Mouse (Mus musculus): Measurements from ENCODE around the gene Tet3.

The Tet3 gene

DNA sequence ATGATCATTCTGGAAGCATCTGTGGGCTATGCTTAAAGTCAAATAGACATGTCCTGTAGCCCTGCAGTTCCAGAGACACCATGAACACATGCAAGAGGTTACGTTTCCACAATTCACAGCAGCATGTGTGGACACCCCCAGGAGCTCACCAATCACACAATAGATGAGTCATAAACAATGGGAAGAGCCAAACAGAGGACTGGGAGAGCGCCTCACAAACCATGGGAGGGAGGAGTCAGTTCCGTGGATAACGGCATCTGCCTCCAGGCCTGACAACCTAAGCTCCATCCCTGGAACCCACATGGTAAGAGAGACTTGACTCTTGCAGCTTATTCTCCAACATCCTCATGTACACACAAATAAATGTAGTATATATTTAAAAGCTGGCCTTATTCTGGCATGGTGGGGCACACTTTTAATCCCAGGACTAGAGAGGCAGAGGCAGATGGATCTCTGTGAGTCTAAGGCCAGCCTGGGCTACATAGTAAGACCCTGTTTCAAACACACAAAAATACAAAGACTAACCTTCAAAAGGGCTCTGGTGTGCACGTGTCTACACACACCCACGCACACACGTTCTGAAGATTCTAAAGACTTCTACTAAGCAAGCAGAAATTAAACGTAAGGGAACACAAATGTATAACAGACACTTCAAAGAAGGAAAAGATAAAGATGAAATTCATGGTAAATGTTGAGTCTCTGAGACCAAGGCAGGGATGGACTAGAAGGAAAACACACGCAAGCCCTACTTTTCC, 44.1 kb downstream of the Tet3 start:
- no peak for DNase-seq (ENCODE audit: low spot score in 2 of 2)

DNA sequence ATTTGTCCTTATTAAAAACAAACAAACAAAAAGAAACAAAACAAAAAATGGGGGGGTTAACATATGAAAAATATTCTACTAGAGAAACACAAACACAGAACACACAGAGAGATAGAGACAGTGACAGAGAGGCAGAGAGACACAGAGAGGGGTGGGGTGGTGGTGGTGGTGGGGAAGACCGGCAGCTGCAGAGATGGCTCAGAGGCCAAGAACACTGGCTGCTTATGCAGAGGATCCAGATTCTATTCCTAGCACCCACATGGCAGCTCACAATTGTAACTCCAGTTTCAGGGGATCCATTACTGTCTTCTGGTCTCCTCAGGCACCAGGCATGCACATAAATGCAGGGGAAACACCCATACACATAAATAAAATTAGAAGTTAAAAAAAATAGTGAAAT, 45.2 kb downstream of the Tet3 start:
- DNase-seq (ENCODE audit: low spot score in 2 of 2), result no peak

DNA sequence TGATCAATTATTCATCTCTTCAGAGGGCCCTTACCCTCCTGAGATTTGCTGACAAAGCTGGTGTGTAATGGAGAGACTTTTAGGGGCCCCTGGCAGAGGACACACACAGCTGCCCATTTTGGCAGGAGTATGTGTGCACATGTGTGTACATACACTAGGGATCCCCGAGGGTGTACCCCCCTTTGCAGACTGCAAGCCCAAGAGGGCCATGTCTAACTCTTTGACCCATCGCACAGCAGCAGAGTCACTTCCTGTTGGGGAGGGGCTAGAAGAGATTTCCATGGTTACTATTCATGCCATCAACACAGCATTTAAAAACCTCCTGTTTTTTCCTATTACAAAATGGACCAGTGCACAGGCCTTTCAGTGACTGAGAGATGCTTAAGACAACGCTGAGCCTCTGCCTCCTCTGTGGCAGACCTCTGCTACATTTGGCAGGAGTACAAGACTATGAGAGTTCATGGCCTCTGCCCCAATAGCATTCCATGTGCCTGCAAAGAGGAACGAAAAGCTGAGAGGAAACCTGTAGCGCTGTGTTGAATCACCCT, 46.0 kb downstream of the Tet3 start:
- DNase-seq (ENCODE audit: low spot score in 2 of 2), result no peak

DNA sequence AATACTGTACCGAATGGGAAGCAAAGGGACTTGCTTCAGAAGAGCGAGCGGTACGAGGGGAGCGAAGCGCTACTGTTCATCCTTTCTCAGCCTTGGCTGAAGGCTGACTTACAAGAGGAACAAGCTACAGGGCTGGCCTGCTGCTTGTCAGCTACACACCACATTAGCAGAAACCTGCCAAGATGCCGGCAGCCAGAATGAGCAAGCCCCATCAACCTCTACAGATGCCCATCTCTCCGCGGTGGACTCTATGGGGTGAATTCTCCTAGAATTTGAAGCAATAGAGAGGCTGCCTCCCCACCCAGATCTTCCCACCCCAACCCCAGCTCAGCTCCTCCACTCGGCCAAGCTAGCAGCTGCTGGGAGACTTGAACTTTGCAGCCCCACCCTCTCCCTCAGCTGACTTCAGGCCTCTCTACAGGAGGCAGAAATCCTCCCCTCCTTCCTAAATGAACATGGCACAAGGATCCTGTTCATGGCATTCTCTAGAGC, 46.5 kb downstream of the Tet3 start:
- DNase-seq (ENCODE audit: low spot score in 2 of 2), result no peak

DNA sequence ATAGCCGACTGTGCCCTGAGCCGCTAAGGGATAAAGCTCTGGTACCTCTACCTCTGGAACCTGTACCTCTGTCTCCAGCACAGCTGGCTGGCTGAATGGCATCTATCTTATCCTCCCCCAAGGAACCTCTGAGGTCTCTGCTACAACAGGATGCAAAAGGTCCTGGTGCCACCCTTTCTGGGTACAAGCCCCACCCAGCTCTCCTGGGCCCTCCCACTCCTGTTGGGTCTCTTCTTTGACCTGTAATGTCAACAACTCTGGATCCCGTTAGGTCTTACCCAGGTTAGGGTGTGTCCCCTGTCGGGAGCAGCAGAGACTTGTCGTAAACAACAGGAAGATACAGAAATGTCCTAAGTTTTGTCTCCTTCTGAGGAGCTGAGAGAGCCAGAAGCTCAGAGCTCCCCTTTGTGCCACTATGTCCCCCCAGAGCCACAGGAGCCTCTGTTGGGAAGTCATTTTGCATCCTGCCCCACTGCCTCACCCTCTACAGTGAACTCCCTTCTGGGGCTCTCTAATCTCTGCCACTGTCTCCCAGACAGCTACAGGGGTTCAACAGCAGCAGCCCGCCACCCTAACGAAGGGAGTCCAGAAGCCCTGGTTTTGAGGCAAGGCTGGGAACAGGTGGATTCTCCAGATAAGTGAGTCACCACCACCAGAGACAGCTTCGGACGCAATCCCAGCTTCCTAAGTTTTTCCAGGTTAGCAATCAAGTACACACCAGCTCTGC, 47.1 kb downstream of the Tet3 start:
- no peak for DNase-seq (ENCODE audit: low spot score in 2 of 2)

DNA sequence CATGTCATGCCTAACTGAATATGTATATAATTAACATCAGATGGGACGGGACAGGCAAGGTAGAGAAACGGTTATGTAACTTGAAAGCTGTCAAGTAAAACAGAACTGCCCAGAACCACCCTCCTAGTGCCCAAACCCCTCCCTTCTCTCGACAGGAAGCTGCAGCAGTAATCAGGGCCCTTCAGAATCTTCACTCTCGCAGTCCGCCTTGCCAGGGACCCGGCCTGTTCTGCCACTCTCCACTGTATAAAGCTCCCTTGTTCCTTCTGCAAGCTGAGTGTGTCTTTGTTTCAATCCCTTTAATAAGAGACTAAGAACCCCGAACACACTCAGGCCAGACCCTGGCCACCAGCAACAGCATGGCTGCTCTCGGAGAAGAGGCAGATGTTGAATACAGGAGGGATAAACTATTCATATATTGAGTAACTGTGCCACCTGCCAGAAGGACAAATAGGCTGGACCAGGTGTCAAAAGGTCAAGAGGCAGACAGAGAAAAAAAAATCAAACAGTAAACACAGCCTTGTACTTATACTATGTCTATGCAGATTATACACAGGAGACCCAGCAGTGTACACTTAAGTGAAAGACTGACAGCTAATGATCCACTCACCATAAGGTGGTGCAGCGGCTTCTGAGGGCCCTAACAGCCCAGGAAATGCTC, 48.7 kb downstream of the Tet3 start:
- DNase-seq (ENCODE audit: low spot score in 2 of 2), result peak in 1 of 2 experiments; percentile 26

DNA sequence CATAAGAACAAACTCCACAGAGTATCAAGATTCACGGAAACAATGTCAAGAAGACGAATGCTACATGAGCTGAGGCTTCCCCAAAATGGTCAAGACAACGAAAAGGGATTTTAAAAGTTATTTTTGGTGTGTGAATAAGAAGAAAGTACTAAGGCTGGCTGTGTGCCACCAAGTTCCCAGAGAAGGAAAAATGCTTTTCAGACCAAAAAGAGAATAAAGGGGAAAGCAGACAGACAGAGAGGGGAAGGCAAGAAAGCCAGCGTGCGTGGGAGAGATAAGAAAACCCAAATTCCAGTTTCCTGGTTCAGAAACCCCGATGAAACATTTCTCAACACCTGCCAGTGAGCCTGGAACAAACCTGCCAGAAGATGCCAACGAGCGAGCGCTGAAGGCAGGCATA, 50.4 kb downstream of the Tet3 start:
- DNase-seq (ENCODE audit: low spot score in 2 of 2), result no peak

DNA sequence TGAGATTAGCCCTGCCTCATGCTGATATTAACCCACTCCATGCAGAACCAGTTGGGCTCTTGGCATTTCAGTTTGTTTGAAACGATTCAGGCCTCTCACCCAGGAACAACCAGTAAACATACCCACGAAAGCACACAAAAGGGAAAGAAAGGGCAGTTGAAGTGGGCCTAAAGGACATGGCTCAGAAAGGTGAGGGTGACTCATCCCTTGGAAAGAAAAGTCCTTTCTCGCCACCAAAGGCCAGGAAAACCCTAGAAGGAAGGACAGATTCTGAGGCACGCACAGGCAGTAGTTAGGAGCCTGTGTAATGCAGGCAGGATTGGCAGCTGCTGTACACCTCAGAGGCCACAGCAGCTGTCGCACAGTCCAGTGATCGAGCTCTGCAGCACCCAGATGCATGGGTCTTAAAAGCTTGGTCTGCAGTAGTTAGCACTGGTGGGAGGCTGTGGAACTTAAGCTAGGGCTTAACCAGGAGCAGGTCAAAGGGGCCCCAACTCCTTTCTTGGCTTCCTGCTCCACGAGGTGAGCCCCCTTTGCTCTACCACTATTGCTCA, 53.3 kb downstream of the Tet3 start:
- no peak for DNase-seq (ENCODE audit: low spot score in 2 of 2)

DNA sequence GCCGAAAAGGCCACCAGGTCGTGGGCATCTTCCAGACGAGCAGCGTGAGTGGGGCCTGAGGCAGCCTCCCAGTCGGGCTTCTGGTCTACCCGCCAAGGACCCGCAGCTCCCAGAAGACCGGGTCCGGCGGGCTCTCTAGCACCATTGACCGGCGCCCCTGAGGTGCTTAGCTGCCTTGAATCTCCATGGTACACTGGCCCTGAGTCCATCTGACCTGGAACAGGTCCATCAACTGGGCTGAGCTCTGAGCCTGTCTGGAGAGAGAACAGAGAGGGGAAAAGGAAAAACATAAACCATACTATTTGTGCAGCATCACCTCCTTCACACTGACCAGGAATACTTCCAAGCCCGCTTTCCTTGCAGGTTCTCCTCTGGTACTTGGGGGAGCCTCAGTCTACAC, 54.3 kb downstream of the Tet3 start:
- no peak for DNase-seq (ENCODE audit: low spot score in 2 of 2)

DNA sequence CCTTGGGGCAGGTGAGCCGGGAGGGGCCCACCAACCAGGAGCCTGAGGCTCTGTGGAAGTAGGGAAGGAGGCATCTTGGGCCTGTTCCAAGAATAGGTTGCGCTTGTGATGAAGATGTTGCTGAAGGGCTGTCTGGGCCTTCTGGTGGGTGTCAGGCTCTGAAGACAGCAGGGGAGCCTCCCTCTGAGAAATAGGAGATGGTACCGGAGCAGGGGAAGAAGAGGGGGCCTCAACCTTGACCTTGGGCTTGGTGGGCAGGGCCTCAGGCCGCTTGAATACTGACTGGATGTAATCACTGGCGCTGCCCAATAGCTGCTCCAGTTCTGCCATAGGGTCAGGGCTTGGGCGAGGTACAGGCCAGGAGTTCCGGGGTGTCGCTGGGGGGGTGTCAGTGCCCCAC, 55.4 kb downstream of the Tet3 start:
- DNase-seq (ENCODE audit: low spot score in 2 of 2), result no peak

DNA sequence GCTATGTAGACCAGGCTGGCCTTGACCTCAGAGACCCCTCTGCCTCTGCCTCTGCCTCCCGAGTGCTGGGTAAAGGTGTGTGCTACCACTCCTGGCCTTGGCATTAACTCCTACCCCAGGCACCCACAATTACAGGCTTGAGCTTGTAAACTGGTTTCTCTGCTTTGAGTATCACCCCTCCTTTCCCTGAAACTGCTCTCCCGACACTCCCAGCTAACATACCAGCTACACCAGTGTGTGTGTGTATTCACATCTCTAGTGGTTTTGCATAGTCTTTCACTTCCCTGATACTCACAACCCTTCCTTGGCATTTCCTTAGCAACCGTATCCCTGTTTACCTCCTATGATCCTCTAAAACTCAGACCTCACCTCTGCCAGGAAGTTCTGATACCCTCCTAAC, 59.1 kb downstream of the Tet3 start:
- DNase-seq (ENCODE audit: low spot score in 2 of 2), result no peak

DNA sequence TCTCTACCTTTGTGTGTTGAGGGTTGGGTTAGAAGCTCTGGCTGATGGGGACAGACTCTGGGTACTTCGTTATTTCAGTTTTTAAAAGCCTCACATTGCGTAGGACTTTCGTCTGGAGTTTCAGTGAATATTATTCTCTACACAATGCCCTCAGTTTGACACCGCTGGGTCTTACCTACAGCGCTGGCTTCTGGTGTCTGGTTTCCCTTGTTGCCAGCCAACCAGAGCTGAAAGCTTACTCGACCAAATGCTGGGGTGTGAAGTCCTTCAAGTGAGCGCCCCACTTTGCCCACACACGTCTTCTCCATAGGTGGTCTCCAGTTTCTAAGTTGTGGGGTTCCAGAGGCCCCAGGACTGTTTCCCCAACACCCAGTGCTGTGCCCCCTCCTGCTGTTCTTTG, 61.2 kb downstream of the Tet3 start:
- no peak for DNase-seq (ENCODE audit: low spot score in 2 of 2)

DNA sequence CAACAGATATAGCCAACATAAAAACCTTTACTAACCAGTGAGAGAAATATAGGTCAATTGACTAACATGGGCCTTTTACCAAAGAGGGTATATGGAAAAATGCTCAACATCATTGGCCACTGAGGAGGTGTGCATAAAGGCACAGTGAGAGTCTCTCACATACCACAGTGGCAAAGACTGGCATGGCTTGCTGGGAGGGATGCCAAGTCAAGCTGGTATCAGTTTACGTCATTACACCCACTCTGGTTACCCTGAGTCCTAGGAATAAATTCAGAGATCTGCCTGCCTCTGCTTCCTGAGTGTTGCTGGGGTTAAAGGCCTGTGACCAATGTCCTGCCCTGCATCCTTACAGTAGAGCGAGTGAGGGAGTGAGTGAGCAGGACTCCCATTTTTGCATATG, 62.2 kb downstream of the Tet3 start:
- DNase-seq (ENCODE audit: low spot score in 2 of 2), result no peak

DNA sequence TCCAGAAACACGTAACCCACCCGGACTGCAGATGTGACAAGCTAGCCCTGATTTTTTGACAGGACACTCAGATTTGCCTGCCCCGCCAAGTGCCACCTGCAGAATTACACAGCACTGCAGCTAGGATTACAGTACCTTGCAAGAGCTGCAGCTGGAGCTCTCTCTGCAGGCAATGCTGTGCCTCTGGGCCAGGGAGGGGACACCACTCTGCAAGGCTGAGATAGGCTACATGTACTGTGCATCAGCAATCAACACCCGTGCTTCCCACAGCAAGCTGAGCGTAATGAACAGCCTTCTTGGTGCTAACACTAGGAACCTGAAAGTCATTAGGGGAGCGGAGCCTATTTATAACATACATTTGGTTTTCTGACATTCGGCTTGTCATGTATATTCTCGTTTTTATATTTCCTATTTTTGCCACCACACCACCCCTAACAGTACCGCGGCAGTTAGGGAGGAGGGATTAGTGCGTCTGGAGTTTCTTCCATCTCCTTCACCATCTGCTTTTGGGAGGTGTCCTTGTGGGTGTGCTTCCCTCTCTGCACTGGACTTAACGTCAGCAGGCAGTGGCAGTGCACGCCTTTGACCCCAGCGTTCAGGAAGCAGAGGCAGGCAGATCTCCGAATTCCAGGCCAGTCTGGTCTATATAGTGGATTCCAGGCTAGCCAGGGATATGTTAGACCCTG, 63.2 kb downstream of the Tet3 start:
- DNase-seq (ENCODE audit: low spot score in 2 of 2), result no peak

DNA sequence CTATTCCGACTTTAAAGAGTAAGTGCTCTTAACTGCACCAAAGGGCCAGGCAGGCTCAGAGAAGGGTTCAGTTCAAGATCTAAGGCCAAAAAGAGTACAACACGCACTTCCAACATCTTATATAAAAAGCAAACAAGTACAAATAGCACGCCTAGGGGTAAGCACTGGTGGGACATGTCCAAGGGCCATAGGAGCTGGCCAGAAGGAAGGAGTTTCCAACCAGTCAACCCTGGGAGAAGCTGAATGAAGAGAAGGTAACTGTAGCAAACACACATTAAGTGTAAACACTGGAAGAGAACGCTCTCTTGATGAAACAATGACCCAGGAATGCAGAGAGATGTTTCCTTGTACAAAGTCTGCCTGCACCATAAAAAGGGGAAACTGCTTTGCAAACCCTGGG, 64.8 kb downstream of the Tet3 start:
- DNase-seq (ENCODE audit: low spot score in 2 of 2), result no peak

DNA sequence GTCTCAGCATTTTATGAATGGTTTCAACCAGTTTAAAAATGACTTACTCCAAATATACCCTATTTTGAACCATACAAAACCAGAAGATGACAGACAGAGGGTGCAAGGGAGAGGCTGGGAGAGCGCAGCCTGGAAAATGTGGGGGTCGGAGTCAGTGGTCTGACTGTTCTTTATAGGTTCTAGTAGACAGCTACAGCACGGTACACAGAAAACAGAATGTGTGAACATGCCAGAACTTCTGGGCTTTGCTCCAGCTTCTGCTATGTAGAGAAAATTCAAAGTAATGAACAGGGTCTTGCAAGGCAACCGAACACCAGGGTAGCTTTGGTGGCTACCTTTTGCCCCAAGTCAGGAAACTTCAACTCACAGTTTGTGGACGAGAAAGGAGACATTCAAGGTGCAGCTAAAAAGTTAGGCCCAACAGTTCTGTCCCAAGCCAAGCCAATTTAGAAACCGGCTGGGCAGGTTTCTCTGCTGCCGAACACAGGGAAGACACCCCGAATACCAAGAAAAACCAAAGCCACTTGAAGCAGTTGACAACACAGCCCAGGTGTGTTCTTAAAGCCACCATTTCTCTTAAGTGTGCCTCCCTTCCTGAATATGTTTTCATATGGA, 66.6 kb downstream of the Tet3 start:
- no peak for DNase-seq (ENCODE audit: low spot score in 2 of 2)

DNA sequence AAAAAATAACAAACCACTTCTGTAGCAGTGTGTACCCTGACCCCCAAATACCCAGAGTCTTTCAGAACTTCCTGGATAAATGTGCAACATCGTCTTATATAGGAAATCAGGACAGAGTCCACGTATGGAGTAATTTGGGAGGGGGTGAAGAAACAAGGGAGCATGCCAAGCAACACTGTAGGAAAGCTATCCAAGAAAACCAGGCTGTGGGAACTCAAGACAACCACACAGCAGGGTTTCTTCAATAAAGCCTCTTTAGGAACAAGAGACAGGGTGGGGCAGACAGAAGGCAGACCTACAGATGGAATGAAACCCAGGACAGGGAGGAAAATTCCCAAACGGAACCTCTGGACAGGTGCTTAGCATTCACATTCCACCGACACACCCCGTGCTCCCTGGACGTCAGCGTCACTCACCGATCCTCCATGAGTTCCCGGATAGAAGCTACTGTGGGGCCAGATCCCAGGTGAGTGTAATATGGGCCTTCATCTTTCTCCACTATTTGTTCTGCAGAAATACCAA, 73.3 kb downstream of the Tet3 start:
- no peak for DNase-seq (ENCODE audit: low spot score in 2 of 2)

DNA sequence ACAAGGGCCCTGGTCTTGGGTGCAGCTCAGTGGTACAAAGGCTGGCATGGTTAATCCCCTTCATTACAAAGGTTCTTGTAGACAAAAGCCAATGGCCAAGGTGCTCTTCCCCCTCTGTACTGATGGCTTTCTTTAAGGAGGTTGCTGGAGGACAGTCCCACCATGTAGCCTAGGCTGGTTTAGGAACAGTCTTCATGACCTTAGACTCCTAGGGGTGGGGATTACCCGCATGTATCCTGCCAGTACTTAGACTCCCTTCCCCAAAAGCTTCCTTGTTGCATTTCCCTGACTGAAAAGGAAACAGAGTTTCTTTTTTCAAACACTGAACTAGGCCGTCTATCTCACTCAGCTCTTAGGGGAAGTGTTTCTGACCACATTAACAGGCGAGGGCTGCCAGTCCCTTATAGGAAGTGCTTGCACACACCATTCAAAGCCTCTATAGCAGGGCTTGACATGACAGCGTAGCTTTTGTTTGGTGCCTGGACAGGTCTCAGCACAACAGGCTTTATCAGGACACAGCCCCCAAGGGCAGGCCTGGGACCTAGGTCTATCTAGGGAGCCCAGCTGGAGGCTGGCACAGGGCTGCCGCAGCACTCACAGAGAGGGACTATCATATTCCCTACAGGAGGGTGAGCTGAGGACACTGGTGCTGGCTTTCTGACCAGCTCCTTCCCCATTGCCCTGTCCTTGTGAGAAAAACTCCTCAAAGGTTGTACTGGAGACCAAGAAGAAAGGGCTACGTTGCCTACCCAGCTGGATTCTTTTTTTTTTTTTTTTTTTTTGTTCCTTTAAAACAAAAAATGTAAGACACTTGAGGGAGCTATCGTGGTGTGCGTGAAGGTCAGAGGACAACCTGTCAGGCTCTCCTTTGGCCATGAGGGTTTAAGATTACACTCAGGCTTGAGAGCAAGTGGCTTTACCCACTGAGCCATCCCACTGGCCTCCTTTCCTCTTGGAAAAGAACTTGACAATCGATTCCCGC, 77.1 kb downstream of the Tet3 start:
- DNase-seq (ENCODE audit: low spot score in 2 of 2), result no peak

DNA sequence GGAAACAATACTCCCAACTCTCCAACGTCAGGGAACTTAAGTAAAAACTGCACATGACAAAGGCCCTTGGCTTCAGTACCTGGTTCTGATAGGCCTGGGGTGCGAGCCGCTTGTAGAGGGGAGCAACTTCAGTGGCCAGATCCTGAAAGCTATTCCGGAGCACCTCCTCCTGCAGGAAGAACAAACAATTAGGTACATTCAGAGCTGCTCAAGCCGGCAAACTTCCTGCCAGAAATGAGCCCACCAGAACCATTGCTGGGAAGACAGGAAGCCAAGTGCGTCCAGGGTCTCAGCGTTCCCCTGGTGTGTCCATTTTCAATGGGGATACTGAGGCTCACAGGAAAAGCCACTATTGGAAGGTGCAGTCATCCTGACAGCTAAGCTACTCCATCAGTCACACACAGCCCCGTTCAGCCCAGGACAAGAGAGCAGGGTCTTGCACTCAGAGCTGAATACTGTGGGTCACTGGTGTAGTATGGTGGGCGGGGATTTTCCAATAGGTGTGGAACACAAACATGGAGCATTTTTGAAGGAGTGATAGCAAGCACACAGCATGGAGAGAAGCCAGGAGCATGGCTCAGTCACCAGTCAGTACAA, 85.1 kb downstream of the Tet3 start:
- DNase-seq (ENCODE audit: low spot score in 2 of 2), result no peak

All from right cerebral cortex, postnatal 36 days (tissue).